Mouse (Mus musculus): Measurements from ENCODE around the gene Gstt4.

The Gstt4 gene

DNA sequence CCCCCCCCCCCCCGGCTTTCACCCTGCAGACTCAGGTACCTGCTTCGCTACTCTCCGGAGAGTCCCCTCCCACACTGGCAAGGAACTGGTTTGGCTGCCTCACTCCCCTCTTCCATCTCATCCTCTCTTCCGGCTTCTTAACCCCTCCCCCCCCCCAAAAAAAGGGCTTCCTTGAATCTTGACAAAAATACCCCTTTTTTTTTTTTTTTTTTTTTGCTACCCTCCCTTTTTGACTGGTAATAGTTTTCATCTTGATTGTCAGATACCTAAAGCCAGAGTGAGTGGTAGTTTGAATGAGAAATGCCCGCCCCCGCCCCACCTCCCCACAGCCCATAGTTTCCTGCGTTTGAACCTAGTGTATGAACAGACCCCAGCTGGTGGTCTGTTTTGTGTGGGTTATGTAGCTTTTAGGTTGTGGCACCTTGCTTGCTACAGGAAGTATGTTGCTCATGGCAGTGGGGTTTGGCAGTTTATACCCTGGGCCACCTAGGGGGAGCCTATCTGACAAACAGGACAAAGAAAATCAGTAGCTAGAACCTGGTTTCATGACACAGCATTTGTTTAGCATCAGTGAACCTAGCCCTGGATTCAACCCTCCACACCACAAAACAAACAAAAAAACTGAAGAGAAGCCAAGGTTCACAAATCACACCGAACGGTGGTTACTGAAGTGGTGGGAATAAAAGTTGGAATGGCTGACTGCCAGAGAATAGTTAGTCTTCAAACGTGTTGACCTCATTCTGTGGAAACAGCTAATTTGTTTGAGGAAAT, 13.6 kb upstream of the Gstt4 start:
- no peak for DNase-seq (ENCODE audit: low spot score)

DNA sequence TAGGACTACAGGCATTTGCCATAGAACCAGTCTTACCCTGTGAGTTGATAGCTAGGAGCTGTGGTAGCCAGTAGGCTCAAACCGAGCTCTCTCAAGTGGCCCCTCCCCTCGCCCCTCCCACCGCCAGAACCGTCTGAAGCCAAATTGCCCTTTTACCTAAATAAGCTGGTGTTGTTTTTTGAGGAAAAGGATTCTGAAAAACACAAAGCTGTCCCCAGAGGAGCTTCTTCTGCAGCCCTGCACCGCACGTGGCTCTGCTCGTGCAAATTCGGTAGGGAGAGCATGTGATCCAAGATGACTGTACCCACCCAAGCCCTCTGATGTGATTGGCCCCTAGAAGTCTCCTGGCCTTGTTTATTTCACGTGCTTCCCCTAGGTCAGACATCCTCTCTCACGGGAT, 13.0 kb upstream of the Gstt4 start:
- DNase-seq (ENCODE audit: low spot score) = peak; percentile 79

DNA sequence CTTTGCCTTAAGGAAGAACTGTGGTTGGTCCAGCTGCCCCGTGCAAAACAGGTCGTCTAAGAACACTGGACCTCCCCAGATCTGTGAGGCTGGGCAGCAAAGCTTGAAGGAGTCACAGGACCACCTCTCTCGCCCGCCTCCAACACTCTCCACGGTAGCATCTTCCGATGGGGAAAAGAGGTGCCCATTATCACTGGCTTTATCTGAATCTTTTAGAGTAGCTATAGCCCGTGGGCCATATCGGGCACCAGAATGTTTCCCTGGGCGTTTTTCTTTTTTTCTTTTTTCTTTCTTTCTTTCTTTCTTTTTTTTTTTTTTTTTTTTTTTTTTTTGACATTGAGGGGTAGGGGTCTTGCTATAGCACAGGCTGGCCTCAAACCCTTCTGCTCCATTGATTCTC, 12.4 kb upstream of the Gstt4 start:
- no peak for DNase-seq (ENCODE audit: low spot score)

DNA sequence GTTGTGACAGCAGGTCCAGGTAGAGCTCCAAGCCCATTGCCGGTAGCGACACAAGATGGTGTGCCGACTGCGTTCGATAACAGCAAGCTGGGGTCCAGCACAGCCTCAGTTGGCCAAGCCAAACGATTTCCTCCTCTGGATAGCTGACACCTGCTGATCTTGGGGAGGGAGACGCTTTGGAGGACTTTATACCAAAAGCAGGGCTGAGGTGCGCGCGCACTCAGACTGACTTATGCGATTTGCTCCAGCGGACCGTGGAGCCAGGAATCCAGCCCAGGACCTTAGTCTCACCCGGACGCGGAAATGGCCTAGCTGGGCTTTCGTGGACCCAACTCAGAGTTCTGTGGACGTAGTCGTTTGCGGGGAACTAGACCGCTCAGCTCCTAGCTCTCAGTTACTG, 11.9 kb upstream of the Gstt4 start:
- peak; percentile 87 for DNase-seq (ENCODE audit: low spot score)

DNA sequence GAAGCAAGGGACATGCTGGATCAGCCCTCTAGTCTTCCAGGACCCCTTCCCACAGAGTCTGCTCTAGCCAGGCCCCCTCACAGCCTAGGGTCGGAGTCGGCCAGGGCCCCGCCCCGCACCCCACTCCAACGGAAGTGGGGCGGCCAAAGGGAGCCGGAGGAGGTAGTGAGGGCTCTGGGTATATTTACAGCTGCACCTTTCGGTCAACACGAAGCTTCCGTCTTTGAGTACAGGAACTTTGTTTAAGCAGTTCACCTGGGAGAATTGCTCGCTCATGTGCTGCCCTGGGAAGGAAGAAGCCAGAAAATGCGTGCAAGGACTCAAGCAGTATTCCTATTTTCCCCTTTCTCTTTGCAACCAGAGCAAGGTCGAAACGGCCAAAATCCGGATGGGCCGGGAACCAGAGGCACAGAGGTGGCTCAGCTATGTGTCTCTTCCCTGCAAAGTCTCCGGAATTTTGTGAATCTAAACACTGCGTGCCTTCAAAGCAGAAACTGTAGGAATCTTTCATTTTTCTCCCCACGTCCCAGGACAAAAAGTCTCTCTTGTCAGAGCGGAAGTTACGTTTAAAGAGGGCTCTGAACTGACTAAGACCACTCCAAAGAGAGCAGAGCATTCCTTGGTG, 11.2 kb upstream of the Gstt4 start:
- peak; percentile 63 for DNase-seq (ENCODE audit: low spot score)

DNA sequence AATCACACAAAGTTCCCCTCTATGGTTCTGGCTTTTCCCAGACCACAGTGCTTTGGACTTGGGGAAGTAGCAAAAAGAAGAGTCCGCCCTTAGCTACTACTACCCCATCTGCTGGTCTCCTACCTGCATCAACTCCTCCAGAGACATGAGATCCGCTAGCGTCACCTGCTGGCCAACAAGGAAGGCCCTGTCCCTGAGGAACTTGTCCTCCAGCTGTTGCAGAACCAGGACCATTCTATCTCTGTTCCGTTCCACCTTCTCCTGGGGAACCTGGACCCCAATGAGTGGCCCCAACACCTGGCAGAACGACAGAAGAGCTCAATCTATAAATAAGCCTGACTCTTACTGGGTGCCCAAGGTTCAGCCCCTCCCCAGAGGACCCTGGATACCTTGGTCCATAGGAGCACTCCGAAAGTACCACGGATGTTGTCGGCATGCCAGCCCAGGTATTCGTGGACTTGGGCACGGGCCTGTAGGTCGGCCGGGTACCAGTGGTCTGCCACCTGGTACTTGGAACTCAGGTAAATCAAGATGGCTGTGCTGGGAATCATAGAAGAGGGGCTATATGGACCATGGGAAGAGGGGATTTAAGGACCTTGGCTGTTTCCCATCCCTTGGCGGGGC, 10.0 kb upstream of the Gstt4 start:
- DNase-seq (ENCODE audit: low spot score) = peak; percentile 77

DNA sequence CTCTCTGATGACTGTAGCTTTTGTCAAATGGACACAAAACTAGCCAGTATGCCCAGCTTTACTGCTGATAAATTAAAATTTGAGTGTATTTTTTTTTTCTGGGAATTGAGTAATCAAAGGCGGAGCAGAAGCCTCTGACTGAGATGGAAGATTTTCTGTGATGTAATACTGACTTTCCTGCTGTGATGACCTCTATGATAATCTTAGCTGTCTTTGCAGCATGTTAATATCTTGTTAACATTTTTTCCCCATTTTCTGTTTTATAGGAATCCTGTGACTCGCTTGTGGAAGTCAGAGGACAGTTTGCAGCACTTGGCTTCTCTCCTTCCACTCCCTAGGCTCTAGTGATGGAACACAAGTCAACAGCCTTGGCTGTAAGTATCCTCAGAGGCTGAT, 7.9 kb upstream of the Gstt4 start:
- no peak for DNase-seq (ENCODE audit: low spot score)

DNA sequence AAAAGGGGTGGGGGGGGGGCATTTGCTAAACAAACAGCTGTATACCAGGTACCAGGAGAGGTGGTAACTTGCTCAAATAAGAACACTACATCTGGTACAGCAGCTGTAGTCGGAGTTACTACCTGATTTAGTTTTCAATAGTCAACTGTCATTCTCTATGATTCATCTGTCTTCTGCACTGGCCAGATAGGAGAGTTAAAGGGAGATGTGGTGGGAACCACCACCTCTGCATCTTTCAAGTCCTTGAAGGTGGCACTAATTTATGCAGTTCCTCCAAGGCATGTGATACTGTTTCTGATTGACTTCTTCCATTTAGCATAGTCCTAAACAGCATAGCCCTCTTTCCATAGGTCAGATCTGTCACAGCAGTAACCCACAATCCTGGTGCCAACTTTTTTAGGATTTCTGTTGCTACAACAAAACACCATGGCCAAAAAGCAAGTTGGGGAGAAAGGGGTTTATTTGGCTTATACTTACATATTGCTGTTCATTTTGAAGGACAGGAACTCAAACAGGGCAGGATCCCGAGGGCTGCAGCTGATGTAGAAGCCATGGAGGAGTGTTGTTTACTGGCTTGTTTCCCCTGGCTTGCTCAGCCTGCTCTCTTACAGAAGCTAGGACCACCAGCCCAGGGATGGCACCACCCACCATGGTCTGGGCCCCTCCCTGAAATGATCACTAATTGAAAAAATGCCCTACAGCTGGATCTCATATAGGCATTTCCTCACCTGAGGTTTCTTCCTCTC, 7.4 kb upstream of the Gstt4 start:
- no peak for DNase-seq (ENCODE audit: low spot score)

DNA sequence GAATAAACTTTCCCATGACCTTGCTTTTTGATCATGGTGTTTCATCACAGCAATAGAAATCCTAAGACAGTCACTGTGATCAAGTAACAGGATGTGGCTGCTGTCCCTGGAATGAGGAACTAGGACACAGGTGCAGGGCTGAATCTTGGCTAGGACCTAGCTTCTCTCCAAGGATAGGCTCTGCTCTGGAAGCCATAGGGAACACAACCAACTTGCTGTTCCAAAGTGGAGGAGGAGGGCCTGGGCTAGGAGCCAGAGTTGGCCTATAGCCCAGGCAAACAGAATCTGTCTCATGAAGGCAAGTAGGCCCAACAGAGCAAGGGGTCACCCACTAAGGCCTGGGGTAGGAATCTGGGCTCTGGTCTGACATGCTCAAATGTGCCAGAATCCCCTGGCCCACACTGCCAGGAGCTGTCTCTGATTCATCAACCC, 6.2 kb upstream of the Gstt4 start:
- DNase-seq (ENCODE audit: low spot score) = peak; percentile 53

DNA sequence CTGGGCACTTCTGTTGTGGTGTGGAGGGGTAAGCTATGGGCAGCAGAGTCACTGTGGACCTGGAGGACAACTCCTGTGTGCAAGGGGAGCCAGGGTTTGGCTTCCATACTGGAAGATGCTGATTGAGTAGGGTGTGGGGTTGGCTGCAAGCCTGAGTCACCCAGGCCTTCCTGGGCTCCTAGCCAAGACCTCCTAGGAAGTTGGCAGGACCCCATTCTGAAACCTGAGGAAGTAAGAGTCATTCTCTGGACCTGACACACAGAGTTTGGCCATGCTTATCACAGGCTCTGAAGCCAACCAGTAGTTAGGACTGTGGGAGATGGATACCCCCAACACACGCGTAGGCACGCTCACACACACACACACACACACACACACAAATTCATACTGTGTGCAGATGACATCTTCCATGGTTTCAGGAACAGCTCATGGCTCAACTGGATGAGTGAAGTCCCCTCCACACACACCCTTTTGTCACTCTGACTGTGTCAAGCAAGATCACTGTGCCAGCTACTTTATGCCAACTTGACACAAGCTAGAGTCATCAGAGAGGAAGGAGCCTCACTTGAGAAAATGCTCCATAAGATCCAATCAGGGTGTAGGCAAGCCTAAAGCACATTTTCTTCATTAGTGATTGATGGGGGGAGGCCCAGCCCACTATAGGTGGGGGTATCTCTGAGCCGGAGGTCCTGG, 5.5 kb upstream of the Gstt4 start:
- peak; percentile 62 for DNase-seq (ENCODE audit: low spot score)

DNA sequence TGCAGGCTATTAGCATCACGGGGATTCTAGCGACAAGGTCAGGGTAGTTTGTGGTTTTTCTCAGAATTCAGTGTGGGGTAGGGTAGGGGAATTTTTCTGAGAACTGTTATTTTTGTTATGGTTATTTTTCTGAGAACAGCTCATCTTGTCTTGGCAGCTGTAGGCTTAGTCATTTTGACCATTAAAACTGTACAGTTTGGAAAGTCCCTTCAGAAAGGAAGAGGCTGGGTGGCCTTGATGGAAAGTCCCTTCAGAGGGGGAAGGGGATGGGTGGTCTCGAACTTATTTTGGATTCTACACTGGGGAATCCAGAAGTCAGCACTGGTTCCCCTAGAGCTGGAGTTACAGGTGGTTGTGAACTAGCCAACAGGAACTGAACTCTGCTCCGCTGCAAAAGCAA, 2.2 kb upstream of the Gstt4 start:
- DNase-seq (ENCODE audit: low spot score) = no peak

DNA sequence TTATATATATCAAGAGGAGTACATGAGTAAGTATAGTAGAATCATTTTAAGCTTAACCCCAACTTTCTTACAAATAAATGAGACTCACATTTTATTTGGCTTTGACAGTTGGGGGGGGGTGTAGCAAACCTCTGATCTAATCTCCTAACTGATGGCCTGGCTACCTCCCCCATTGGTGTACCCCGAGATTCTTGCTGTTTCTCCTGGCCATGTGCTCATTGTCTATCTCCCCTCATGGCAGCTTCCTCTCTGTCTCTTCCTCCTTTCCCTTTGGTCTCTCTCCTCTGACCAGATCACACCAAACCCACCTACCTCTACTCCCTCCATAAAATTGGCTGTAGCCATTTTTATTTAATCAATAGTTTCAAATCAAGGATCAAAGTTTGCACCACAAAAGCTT, 1.4 kb upstream of the Gstt4 start:
- no peak for DNase-seq (ENCODE audit: low spot score)

DNA sequence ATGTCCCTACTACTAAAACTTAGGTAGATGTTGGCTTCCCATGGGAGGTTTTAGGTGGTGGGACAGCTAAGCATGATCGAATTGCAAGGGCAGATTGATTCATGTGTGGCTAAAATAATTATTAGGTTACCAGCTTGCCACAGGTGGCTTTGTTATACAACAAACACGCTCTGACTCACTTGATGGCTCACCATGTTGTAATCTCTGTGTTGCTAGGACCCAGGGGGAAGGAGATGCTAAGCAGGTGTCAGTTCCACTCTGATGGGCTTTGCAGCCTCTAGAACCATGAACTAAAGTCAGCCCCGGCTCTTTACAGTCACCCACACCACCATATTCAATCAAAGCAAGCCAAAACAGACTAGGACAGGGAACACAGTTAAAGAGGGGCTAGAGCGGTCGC, 2.5 kb downstream of the Gstt4 start:
- no peak for DNase-seq (ENCODE audit: low spot score)

DNA sequence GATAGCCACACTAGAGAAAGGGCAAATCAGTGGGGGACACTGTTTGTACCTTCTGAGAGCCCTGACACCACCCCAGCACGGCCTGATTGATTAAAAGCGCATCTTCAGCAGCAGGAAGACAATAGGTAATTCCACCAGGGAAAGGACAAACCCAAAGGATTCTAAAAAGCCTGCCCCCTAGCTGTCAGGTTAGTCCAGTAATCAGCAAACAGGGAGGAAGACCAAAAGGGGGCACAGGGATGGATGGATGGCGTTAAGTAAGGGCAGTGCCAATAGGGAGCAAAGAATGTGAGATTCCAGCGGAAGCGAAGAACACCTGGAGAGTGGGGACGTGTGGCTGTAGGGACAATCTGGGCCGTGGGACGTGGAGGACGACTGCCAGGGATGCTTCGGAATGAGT, 3.7 kb downstream of the Gstt4 start:
- no peak for DNase-seq (ENCODE audit: low spot score)

DNA sequence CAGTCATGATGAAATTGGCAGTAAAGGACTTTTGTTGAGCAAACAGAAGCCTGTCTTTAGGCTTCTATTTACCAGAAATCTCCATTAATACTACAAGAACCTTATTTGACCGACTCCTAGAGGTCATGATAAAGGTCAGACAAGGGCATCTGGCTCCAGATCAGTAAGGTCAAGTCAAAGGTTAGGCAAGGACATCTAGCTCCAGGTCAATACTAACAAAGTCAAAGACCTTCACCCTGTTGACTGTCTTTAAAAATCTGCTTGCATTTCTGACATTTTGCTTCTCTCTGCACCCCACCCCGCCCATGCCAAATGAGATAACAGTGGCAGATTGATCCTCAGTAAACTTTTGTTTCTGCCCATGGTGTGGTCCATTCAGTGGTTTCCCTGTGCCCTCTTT, 18.1 kb downstream of the Gstt4 start:
- no peak for DNase-seq (ENCODE audit: low spot score)

DNA sequence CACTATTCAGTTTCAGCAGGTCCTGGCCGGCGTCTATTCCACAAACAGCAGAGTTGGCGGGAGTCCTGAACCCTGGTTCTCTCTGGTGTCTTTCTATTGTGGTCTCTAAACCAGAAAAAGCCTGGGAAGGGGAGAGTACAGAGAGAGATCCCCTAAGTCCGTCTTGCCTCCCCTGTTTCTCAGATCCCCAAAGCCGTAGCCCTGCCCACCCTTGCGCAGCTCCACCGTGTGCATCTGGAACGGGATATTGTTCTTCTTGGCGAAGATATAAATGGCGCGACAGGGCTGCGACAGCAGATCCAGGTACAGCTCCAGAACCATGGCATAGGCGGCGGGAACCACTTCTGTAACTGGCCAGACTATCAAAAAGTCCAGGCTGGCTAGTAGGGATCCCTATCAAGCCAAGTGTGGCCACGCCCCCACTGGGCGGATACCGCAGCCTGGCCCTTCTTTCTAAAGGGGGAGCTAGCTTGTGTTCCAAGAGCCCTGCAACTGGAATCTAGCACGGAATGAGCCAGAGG, 24.1 kb downstream of the Gstt4 start, which contains the start of gene Gstt1:
TSS of gene Gstt1 (minus strand) at position 409 of the 521 bp plus-strand sequence.
- DNase-seq (ENCODE audit: low spot score) = peak; percentile 82

DNA sequence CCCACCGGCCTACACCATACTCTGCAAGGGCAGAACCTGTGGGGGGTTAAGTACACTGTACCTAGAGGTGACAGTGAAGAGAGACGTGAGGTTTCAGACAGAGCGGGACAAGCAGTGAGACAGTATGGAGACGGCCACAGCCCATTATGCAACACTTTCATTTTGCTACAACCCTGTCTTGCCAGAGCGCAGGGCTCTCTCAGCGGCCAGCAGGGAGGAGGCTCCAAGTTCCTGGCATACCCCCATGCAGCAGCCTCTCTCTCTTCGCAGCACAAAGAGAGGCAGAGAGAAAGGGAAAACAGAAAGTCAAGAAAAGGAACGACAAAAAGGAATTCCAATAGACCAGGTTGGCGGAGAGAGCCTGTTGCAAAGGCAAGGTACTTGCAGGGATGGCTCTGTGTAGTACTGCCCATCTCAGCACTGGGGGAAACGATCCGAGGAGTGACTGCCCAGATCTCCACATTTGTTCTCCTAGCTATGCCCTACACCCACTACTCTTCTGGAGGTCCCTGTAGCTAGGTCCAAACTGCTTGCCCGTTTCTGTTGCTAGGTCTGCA, 24.6 kb downstream of the Gstt4 start:
- peak; percentile 64 for DNase-seq (ENCODE audit: low spot score)

DNA sequence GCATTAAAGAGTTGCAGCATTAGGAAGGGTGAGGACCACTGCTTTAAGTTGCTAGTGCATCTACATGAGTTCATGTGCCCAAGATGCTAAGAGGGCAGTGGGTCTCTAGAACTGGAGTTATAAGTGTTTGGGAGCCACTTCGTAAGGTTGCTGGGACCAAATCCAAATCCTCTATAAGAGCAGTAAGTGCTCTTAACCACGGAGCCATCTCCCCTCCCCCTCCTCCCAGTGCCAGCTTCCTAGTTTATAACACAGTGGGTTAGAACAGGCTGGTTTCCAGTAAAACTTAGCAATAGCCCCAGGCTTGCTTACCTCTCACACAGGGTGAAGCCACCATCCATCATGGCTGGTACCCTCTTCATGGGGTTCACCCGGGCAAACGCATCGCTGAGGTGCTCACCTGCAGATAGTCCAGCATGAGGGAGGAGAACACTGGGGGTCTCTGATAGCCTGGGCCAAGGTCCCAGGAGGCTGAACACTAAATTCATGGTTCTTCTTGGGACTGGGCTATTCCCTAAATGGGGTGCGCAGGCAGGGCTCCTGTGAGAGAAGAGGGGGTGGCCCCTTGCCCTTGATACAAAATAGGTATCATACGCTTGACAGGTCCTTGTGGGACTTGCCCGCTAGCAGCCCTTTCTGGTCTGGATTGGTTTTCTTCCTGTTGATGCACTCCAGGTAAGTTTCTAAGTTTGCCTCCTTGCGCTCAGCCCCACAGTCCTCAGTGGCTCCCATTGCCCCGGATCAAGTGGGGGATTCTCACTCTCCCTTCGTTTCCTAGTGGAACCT, 25.4 kb downstream of the Gstt4 start:
- no peak for DNase-seq (ENCODE audit: low spot score)

DNA sequence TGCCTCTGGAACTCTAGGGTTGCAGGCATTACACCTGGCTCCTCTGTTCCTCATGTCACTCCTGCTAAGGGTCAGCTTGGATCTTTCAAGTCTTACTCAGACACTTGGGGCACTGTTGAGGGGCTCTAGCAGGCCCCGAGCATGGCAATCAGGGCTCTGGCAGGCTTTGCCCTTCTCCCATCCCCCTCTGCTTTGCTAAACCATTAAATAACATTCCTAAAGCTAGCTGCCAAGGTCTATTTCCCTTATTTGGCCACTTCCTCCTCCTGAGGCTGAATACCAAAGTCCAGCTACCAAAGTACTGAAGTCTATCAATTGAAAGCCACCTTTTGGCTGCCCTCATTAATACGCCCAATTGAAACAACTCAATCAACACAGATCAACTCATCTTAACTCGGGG, 27.5 kb downstream of the Gstt4 start:
- no peak for DNase-seq (ENCODE audit: low spot score)

DNA sequence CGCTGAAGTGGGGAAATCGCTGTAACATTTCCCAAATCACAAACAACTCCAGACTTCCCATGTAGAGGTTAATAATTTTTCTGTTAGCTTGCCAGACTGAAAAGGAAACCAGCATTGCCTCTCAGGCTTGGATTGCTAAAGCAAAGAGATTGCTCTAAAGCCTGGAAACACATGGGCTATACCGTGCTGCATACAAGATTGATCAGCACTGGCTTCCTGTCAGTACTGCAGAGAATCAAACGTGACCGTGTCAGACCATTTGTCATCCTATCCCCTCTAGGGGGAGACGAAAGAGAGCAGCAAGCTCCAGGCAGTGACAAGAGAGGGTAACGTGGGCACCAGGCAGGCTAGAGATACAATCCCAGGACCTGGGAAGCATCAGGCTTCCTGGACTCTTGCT, 31.6 kb downstream of the Gstt4 start:
- DNase-seq (ENCODE audit: low spot score) = no peak

DNA sequence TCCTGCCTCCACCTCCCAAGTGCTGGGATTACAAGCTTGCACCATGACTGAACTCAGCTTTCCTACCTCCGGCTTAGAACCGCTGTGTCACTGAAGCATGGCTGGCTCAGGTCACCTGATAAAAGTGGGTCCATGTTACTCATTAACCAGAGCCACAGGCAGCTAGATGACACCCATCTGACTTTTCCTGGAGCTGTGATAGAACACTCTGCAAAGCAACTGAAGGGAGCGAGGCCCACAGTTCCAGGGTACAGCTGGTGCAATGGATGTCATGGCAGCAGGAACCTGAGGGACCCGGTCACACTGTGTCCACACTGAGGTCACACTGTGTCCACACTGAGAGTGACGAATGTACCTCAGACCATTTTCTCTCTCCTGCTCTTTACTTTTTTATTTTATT, 32.5 kb downstream of the Gstt4 start:
- no peak for DNase-seq (ENCODE audit: low spot score)
